Mouse (Mus musculus) spleen, adult 2 months (tissue): Measurements from ENCODE around the gene Akt1s1. TPM values are rescaled to one million over a fixed set of nuclear protein-coding genes. Genes with fewer than 3 reads are reported as not detected.

ENCODE experiments used
- DNase-seq, 2 experiments: peaks; one replicate each; pipeline versions ENCODE4 v3.0.0 to v3.0.0-alpha.2; 2012 to 2021; ENCODE audit warnings: low spot score in 2 of 2, low read depth in 1 of 2
- H3K27ac ChIP-seq: fragments of 200-500 bp; 2 replicates; pipeline ENCODE4 v1.5.1; 2012; ENCODE audit warnings: low read length, inconsistent platforms; ENCODE audit not compliant: insufficient read depth
- H3K27me3 ChIP-seq: fragments of 200-500 bp; 2 replicates; pipeline ENCODE4 v1.6.1; 2012; ENCODE audit warnings: mild to moderate bottlenecking, moderate library complexity, low read length, inconsistent platforms; ENCODE audit not compliant: control insufficient read depth, insufficient read depth
- H3K36me3 ChIP-seq: fragments of 200-500 bp; 2 replicates; pipeline ENCODE4 v1.6.1; 2012; ENCODE audit warnings: mild to moderate bottlenecking, low read length, inconsistent platforms; ENCODE audit not compliant: control insufficient read depth, insufficient read depth
- H3K4me1 ChIP-seq: fragments of 200-500 bp; 2 replicates; pipeline ENCODE4 v1.6.1; 2011; ENCODE audit warnings: inconsistent platforms; ENCODE audit not compliant: control insufficient read depth, insufficient read depth, insufficient read length
- H3K4me3 ChIP-seq: fragments of 200-500 bp; 2 replicates; pipeline ENCODE4 v1.5.1; 2011; ENCODE audit warnings: mild to moderate bottlenecking, inconsistent platforms; ENCODE audit not compliant: insufficient read depth, insufficient read length; ENCODE audit errors: extremely low read depth
- CTCF ChIP-seq: fragments of 200-500 bp; IDR thresholded peaks from 2 replicates; pipeline ENCODE4 v1.5.1; 2011; ENCODE audit warnings: mild to moderate bottlenecking, inconsistent platforms; ENCODE audit not compliant: insufficient read depth, insufficient read length, insufficient replicate concordance; ENCODE audit errors: extremely low read depth
- POLR2A ChIP-seq: fragments of 200-500 bp; IDR thresholded peaks from 2 replicates; pipeline ENCODE4 v1.6.1; 2011; ENCODE audit warnings: low read depth, low read length, inconsistent platforms
- WGBS: fragments of 180-500 bp; shearing (Covaris S2); methylation state at CpG from one replicate; pipeline ENCODE4 v1.1.7; 2018; 5-methylcytosine and 5-hydroxymethylcytosine counted together
- polyA plus RNA-seq: library from polyadenylated mRNA; depleted of rRNA; stranded (reverse); fragments of >200 nt; gene quantifications from 2 replicates; pipeline ENCODE4 v1.2.3, GENCODE M21; 2012

The Akt1s1 gene
- polyA plus RNA-seq, 1 experiment: 67.8 TPM

DNA sequence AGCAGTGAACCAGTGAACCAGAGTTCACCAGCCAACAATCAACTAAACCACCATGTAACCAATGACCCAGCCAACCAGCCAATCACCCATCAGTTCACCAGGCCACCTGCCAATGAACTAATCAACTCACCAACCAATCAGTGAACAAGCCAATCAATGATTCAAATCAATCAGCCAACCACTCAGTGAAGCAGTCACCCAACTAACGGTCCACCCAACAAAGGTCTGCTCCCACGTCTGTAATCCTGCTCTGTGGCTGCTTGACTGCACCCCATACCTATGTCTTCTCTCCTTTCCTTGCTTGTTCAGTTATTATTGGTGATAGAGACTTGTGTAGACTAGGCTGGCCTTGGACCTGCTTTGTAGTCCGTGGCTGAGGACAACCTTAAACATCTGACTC lies 34.8 kb upstream of the Akt1s1 start:
- WGBS: 89% methylated on average over 3 of the region's 3 CpGs
- no peak for TF ChIP-seq CTCF
- no peak for TF ChIP-seq POLR2A
- H3K4me1 ChIP-seq: peaks cover 7% of the 10 kb centered on the region
- no peak overlapping the region for H3K27ac ChIP-seq
- H3K27me3 ChIP-seq: no peaks in the 10 kb centered on the region
- H3K36me3 ChIP-seq: no peaks in the 10 kb centered on the region
- no peak for DNase-seq
- H3K4me3 ChIP-seq: no peak overlapping the region

DNA sequence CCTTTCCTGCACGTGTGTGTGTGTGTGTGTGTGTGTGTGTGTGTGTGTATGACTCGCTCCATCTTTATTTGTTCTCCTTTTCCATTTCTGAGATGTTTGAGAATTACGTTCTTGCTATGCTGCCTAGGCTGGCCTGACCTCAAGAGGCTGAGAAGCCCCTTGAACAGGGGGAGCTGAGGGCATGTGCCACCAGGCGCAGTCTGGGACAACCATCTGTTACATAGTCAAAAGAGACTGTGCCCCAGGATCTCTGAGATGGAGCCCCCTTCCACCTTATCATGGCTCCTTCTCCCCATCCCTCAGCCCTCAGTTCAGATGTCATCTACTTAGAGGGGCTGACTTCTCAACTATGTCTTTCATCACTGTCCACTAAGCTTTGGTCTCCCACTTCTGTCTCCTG lies 34.4 kb upstream of the Akt1s1 start:
- TF ChIP-seq POLR2A (no peak), CTCF (no peak)
- no peak for DNase-seq
- Histone ChIP-seq H3K36me3 (no peaks in the 10 kb centered on the region), H3K4me1 (peaks cover 7% of the 10 kb centered on the region), H3K27me3 (no peaks in the 10 kb centered on the region), H3K4me3 (no peak overlapping the region), H3K27ac (no peak overlapping the region)
- WGBS: 86% methylated on average over 4 of the region's 4 CpGs

DNA sequence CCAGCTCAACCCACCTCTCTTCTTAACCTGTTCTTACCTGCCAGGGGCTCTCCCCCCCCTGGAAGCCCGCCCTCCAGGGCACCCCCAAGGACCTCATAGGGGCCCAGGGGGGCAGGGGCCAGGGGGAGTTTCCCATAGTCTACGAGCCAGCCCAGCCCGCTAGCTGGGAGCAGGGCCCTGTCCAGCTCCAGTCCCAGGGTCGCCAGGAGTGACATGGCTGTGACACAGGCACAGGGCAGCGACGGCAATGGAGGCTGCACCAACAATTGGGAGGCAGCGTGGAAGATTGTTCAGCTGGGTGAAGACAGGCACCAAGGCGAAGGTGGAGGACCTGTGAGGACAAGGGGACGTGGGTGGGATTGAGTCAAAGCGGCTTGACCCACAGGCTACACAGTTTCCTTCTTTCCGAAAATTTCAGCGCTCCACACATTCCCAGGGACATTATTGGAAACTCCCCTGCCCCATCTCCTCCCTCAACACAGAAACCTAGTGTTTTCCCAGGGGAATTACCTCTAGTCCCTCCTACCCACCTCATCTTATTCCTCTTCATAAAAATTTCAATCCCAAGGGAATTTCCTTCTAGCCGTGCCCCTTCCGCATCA lies 33.7 kb upstream of the Akt1s1 start:
- WGBS: 62% methylated on average over 14 of the region's 14 CpGs
- TF ChIP-seq CTCF (no peak), POLR2A (no peak)
- peak overlapping the region; percentile 60; the same call in 1 of the 2 replicates for H3K27ac ChIP-seq

DNA sequence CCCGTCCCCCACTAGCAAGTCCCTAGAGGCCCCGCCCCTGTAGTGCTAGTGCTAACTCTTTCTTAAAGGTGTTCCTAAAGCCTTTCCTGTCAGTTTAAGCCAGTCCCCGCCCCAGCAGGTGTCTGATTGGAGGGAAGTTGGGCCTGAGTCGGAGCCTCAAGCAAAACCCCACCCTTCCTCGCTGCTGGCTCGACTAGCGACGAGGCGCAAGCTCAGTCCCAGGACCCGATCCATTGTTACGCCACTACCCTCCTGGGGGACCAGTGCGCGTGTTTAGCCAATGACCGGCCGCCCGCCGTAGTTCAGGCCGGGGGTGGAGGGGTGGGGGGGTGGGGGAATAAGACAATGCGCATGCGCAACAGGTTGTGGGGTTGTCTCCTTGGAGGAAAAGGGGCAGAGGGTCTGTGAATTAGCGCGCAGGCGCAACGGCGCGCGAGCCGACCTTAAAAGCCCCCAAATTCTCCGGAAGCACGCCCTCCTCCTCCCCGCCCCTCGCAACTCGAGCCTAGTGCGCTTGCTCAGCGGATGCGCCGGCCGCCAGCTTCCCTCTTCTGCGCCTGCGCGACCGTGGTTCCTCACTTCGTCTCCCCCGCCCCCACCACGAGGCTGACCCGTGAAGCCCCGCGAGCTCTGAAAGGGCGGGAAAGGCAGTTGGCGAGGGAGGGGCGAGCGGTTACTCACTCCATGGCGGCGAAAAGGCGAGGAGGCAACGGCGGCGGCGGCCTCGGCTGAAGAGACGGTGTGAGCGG lies 32.9 kb upstream of the Akt1s1 start, which contains the start of the genes Nup62 and Il4i1:
Gene Nup62 (plus strand): TSS at position 368 of the 749 bp plus-strand sequence.
Gene Il4i1 (plus strand): TSS at position 667 of the 749 bp plus-strand sequence.
- Histone ChIP-seq H3K27me3 (no peaks in the 10 kb centered on the region), H3K36me3 (no peaks in the 10 kb centered on the region), H3K4me3 (peak within 1 kb of the TSS; percentile 93), H3K4me1 (peaks cover 7% of the 10 kb centered on the region), H3K27ac (peak within 1 kb of the TSS; percentile 92)
- peak; percentile 98 to 99 for DNase-seq
- TF ChIP-seq POLR2A (peak; percentile 60), CTCF (no peak)
- under 1% methylated on average over 59 of the region's 62 CpGs for WGBS

More for the DNA sequence above, 33.7 kb upstream of the Akt1s1 start:
- Histone ChIP-seq H3K27me3 (no peaks in the 10 kb centered on the region), H3K4me1 (peaks cover 7% of the 10 kb centered on the region), H3K36me3 (no peaks in the 10 kb centered on the region), H3K4me3 (peak overlapping the region; percentile 93; the same call in 1 of the 2 replicates)
- DNase-seq: no peak

DNA sequence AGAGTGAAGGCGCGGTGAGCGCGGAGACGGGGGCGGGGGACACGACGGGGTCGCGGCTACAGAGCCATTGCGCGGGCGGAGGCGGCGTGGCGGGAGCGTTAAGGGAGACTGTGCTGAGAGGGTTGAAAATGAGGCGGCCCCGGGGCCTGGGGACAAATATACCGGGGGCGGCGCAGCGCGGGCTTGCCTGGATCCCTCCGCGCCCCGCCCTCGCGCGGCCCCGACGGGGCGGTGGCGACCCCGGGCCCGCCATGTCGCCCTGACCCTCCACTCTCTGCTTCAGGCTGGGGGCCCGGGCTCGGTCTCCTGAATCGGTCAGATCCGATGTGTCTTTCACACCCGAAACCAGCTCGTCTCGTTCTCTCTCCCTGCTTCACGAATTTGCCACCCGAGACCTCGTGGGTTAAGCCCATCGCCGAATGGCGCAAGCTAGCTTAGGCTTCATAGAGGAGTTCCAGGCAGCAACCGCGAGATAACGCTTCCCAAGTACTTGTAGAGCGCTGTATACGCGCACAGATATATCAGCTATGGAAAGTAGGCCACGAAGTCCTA lies 32.2 kb upstream of the Akt1s1 start, which contains the start of gene Atf5:
Gene Atf5 (minus strand): TSS at position 189 of the 552 bp plus-strand sequence.
- no peak for TF ChIP-seq CTCF
- no peak for TF ChIP-seq POLR2A
- Histone ChIP-seq H3K36me3 (no peaks in the 10 kb centered on the region), H3K4me1 (peaks cover 10% of the 10 kb centered on the region), H3K27ac (peak within 1 kb of the TSS; percentile 92), H3K4me3 (peak within 1 kb of the TSS; percentile 93), H3K27me3 (no peaks in the 10 kb centered on the region)
- WGBS: under 1% methylated on average over 53 of the region's 57 CpGs
- no peak for DNase-seq

DNA sequence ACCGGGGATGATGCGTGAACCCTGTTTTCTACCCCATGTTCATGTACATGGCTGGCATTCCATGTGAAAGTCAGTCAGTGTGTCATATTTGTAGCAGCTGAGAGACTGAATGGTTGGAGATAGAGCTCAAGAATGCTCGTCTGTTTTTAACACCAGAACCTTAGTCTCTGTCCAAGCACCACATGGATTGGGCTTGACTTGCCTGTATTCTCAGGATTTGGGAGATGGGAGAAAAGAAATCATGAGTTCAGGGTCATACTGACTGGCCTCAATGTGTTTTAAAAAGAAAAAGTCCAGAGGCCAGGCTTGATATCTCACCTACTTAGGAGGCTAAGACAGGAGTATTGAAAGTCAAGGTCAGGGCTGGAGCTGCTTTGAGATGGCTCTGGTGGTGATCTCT lies 31.4 kb upstream of the Akt1s1 start:
- 16% methylated on average over 3 of the region's 3 CpGs for WGBS
- peak in 1 of 2 experiments; percentile 1 for DNase-seq

DNA sequence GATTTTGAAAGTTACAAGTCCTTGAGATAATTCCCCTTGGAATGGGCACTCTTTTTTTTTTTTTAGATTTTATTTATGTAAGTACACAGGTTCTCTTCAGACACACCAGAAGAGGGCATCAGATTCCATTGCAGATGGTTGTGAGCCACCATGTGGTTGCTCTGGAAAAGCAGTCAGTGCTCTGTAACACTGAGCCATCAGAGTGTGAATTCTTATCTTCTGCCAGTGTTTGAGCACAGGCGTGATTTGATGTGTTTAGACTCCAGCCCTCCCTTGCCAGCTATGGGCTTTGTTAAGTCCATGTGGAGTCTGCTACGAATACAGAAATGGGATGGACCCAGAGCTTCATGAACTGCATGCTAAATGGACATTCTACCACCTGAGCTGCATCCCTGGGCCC lies 30.6 kb upstream of the Akt1s1 start:
- H3K4me1 ChIP-seq: peaks cover 10% of the 10 kb centered on the region
- DNase-seq: peak in 1 of 2 experiments; percentile 1
- TF ChIP-seq CTCF (no peak), POLR2A (no peak)
- no peak overlapping the region for H3K4me3 ChIP-seq
- WGBS: 49% methylated on average over 2 of the region's 2 CpGs
- no peaks in the 10 kb centered on the region for H3K27me3 ChIP-seq
- H3K36me3 ChIP-seq: no peaks in the 10 kb centered on the region
- no peak overlapping the region for H3K27ac ChIP-seq

More for the DNA sequence above, 31.4 kb upstream of the Akt1s1 start:
- Histone ChIP-seq H3K4me1 (peaks cover 10% of the 10 kb centered on the region), H3K36me3 (no peaks in the 10 kb centered on the region), H3K4me3 (no peak overlapping the region), H3K27me3 (no peaks in the 10 kb centered on the region), H3K27ac (no peak overlapping the region)
- no peak for TF ChIP-seq CTCF
- TF ChIP-seq POLR2A: no peak
